Mouse (Mus musculus) MEL (cell line): ENCODE results near the gene Elovl7.

Experiments used
- CTCF ChIP-seq, 3 experiments: IDR thresholded peaks in 2 of 3; conservative IDR thresholded peaks in 1 of 3; 2 replicates each; pipeline ENCODE4 v1.5.1; 2011 to 2012; ENCODE audit warnings: low read length in 3 of 3, low read depth in 2 of 3, mild to moderate bottlenecking in 2 of 3, improper control_type of control experiment in 1 of 3, inconsistent platforms in 1 of 3, mixed read lengths in 1 of 3, moderate library complexity in 1 of 3; ENCODE audit not compliant: control insufficient read depth in 1 of 3, insufficient read depth in 1 of 3, poor library complexity in 1 of 3, severe bottlenecking in 1 of 3
- EP300 ChIP-seq, 2 experiments: IDR thresholded peaks; 2 replicates each; pipeline ENCODE4 v1.6.1; 2011; ENCODE audit warnings: improper control_type of control experiment in 2 of 2, low read length in 2 of 2, low read depth in 1 of 2, mild to moderate bottlenecking in 1 of 2
- JUND ChIP-seq: IDR thresholded peaks from 2 replicates; pipeline ENCODE4 v1.6.1; 2011; ENCODE audit warnings: low read depth, mild to moderate bottlenecking, improper control_type of control experiment, low read length
- KAT2A ChIP-seq: conservative IDR thresholded peaks from 2 replicates; pipeline ENCODE4 v1.6.1; 2012; ENCODE audit warnings: low read depth, low read length, improper control_type of control experiment, inconsistent platforms
- MAFK ChIP-seq: IDR thresholded peaks from 2 replicates; pipeline ENCODE4 v1.6.1; 2011; ENCODE audit warnings: low read depth, mild to moderate bottlenecking, low read length, improper control_type of control experiment, borderline replicate concordance
- MYB ChIP-seq: IDR thresholded peaks from 2 replicates; pipeline ENCODE4 v1.6.1; 2011; ENCODE audit warnings: mild to moderate bottlenecking, low read depth, low read length, improper control_type of control experiment
- NRF1 ChIP-seq: IDR thresholded peaks from 2 replicates; pipeline ENCODE4 v1.6.1; 2014; ENCODE audit warnings: low read depth, mild to moderate bottlenecking, inconsistent platforms, low read length, improper control_type of control experiment, moderate library complexity; ENCODE audit not compliant: poor library complexity, insufficient read depth, severe bottlenecking
- POLR2A ChIP-seq, 2 experiments: IDR thresholded peaks; 2 replicates each; pipeline ENCODE4 v1.6.1; 2011 to 2012; ENCODE audit warnings: low read length in 2 of 2, mild to moderate bottlenecking in 2 of 2, control low read depth in 1 of 2, improper control_type of control experiment in 1 of 2, low read depth in 1 of 2, moderate library complexity in 1 of 2; ENCODE audit not compliant: control insufficient read depth in 1 of 2, insufficient read depth in 1 of 2, poor library complexity in 1 of 2
- RAD21 ChIP-seq: IDR thresholded peaks from 2 replicates; pipeline ENCODE4 v1.6.1; 2011; ENCODE audit warnings: mild to moderate bottlenecking, low read depth, low read length, improper control_type of control experiment
- ZC3H11A ChIP-seq: IDR thresholded peaks from 2 replicates; pipeline ENCODE4 v1.6.1; 2012; ENCODE audit warnings: low read depth, mild to moderate bottlenecking, inconsistent platforms, low read length, improper control_type of control experiment
- ZKSCAN1 ChIP-seq: IDR thresholded peaks from 2 replicates; pipeline ENCODE4 v1.6.1; 2012; ENCODE audit warnings: low read depth, mild to moderate bottlenecking, inconsistent platforms, low read length, improper control_type of control experiment, moderate library complexity
- ZNF384 ChIP-seq: IDR thresholded peaks from 2 replicates; pipeline ENCODE4 v1.6.1; 2012; ENCODE audit warnings: low read depth, mild to moderate bottlenecking, inconsistent platforms, low read length, improper control_type of control experiment

DNA sequence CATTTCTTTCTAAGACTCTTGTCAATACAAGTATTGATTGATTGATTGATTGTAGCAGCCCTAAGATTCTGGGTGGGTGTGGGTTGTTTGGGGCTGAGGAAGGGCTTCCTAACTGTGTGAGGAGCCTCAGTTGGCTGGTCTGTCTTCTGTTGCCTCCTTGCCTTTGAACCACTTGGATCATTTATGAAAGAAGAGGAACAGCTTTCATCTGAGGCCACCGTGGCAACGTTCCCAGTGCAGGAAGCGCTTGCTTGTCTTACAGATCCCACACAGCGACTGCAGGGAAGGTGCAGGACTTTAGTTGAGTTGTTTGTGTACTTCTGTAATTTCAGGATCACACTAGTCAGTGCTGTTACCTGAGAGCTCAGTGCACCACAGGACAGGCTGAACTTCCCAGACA, 25.8 kb downstream of the Elovl7 start:
- TF ChIP-seq ZNF384 (no peak), NRF1 (no peak), POLR2A (IDR thresholded peaks at IDR 0.05; ENCODE audit: control insufficient read depth in 1 of 2, insufficient read depth in 1 of 2, low read depth in 1 of 2, low read length in 2 of 2, poor library complexity in 1 of 2) (no peak), ZKSCAN1 (no peak), MAFK (no peak), MYB (no peak), JUND (no peak), KAT2A (no peak), EP300 (IDR thresholded peaks at IDR 0.05; ENCODE audit: low read depth in 1 of 2, low read length in 2 of 2) (no peak), ZC3H11A (no peak), CTCF (IDR thresholded peaks at IDR 0.05 in 2 of 3, conservative IDR thresholded peaks at IDR 0.05 in 1 of 3; ENCODE audit: control insufficient read depth in 1 of 3, insufficient read depth in 1 of 3, low read depth in 2 of 3, low read length in 3 of 3, poor library complexity in 1 of 3, severe bottlenecking in 1 of 3) (no peak), RAD21 (no peak)
